Mouse (Mus musculus) CD4-positive, CD25-positive, alpha-beta regulatory T cell, adult 2 months (primary cell): ENCODE measurements around the gene C1ql3.

Experiments used
- DNase-seq: peaks from one replicate; pipeline ENCODE4 v3.0.0-alpha.2; 2012; ENCODE audit warnings: low read depth, low spot score

The C1ql3 gene

GRCm38 (mm10) chr2:13011472-13011871 is at the start of gene C1ql3:
TSS of gene C1ql3 (minus strand) at chr2:13011806.
- DNase-seq, result peak; percentile 24

GRCm38 (mm10) chr2:13060426-13061170 is 49.0 kb upstream of the C1ql3 start:
- DNase-seq, result no peak

GRCm38 (mm10) chr2:13048649-13049048 is 37.0 kb upstream of the C1ql3 start:
- DNase-seq, result no peak

GRCm38 (mm10) chr2:13044555-13044954 is 32.9 kb upstream of the C1ql3 start:
- DNase-seq, result no peak

GRCm38 (mm10) chr2:13039785-13040184 is 28.2 kb upstream of the C1ql3 start:
- DNase-seq, result peak; percentile 47

GRCm38 (mm10) chr2:13038772-13039171 is 27.2 kb upstream of the C1ql3 start:
- DNase-seq, result no peak

GRCm38 (mm10) chr2:13018861-13019260 is 7.3 kb upstream of the C1ql3 start:
- DNase-seq, result no peak

- DNase-seq, result no peak
These were observed 6.8 kb upstream of the C1ql3 start for GRCm38 (mm10) chr2:13018382-13018781.

GRCm38 (mm10) chr2:13011973-13012372 is 367 bp upstream of the C1ql3 start:
- no peak for DNase-seq

- peak; percentile 43 for DNase-seq
These were observed 905 bp downstream of the C1ql3 start for GRCm38 (mm10) chr2:13010460-13011341.

- DNase-seq, result peak; percentile 64
These were observed 1.6 kb downstream of the C1ql3 start for GRCm38 (mm10) chr2:13010030-13010459.

- DNase-seq, result peak; percentile 9
These were observed 2.2 kb downstream of the C1ql3 start for GRCm38 (mm10) chr2:13009261-13009972.

GRCm38 (mm10) chr2:13008433-13008832 is 3.2 kb downstream of the C1ql3 start:
- DNase-seq, result peak; percentile 3

- DNase-seq, result no peak
These were observed 11.6 kb downstream of the C1ql3 start for GRCm38 (mm10) chr2:13000026-13000425.

- no peak for DNase-seq
These were observed 26.5 kb downstream of the C1ql3 start for GRCm38 (mm10) chr2:12984901-12985732.

- DNase-seq, result no peak
These were observed 32.8 kb downstream of the C1ql3 start for GRCm38 (mm10) chr2:12978771-12979170.

GRCm38 (mm10) chr2:12977367-12977766 is 34.2 kb downstream of the C1ql3 start:
- DNase-seq, result peak; percentile 56

- no peak for DNase-seq
These were observed 37.9 kb downstream of the C1ql3 start for GRCm38 (mm10) chr2:12973752-12974151.

GRCm38 (mm10) chr2:12970049-12970724 is 41.4 kb downstream of the C1ql3 start:
- no peak for DNase-seq

GRCm38 (mm10) chr2:12956703-12957424 is 54.7 kb downstream of the C1ql3 start:
- DNase-seq, result no peak
